Mouse (Mus musculus) hematopoietic stem cell, adult 5-6 weeks (primary cell): ENCODE results near the gene Txlnb. TPM values are rescaled to one million over a fixed set of nuclear protein-coding genes. Genes with fewer than 3 reads are reported as not detected.

Experiments
- ATAC-seq, 2 experiments: fragments of 125-278 bp in 1 of 2; replicated peaks in 1 of 2; 2 replicates each; pipeline ENCODE4 v1.8.0; 2016 to 2017; ENCODE audit warnings: inconsistent platforms in 2 of 2, mild to moderate bottlenecking in 2 of 2, moderate number of reproducible peaks in 2 of 2, low read depth in 1 of 2, moderate TSS enrichment in 1 of 2; ENCODE audit not compliant: low FRiP score in 2 of 2, poor library complexity in 2 of 2, severe bottlenecking in 2 of 2, insufficient read depth in 1 of 2, low TSS enrichment in 1 of 2
- total RNA-seq: library from RNA; stranded (forward); fragments of 172-1452, 232-1000 nt; gene quantifications from 2 replicates; pipeline ENCODE4 v1.2.3, GENCODE M21; 2017

Gene Txlnb
- total RNA-seq, 1 experiment from 2014 or later = 3.7 TPM

GRCm38 (mm10) chr10:17880724-17881123 is 84.7 kb downstream of the Txlnb start:
- ATAC-seq = no peak

Other genes with a start within 250 kb of the Txlnb start
- gene Cited2, start 73.0 kb upstream of the Txlnb start, total RNA-seq = 34.3 and 68.7 TPM in 2 replicates
- 41.3 and 47.9 TPM in 2 replicates for gene Heca, start 151.8 kb downstream of the Txlnb start, total RNA-seq
- 233 and 268 TPM in 2 replicates for gene Abracl, start 227.1 kb downstream of the Txlnb start, total RNA-seq